Mouse (Mus musculus): Measurements from ENCODE around the gene Filip1l. TPM values are rescaled to one million over a fixed set of nuclear protein-coding genes. Genes with fewer than 3 reads are reported as not detected.
"Not testable (repeated sequence)": the region's sequence is repeated elsewhere in the genome, so short reads cannot be mapped to it uniquely, and the experiment has no call there.

Gene Filip1l
- polyA plus RNA-seq, 1 experiment = 15.1 TPM

DNA sequence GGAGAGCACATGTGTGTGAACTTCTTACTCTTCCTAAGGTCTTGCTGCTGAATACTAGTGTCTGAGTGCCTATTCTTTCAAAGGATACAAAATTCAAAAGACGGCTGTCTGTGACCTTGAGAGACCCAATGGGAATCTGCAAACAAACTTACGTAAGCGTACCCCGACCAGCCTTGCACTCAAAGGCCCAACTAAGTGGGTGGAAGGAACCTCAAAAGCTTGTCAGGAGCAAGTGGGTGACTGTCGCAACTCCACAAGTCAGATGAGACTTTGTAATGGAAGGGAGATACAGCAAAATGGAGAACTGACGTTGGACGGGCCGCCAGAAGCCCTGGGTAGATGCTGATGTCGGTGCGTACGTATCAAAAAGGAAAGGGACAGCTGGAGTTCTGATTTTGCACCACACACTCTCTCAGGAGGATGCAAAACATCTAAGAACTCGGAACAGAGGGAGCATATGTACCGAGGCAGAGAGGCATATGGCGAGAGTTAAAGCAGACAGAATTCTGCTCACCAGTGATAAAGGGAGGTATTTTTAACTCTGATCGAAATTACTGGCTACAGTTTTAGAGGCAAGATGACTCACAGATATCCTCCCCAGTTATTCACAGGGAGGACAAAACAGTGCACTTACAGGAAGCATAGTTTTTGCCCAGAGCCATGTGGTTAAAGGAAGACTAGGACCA, 36.8 kb downstream of the Filip1l start:
- Histone ChIP-seq H3K4me1 (ENCODE audit: control insufficient read depth, insufficient read depth, low read length) (no peaks in the 10 kb centered on the region), H3K4me3 (replicated peaks; ENCODE audit: extremely low read depth, low read depth, low read length) (no peak overlapping the region)
- WGBS = 84% methylated on average over 15 of the region's 15 CpGs
- DNase-seq = no peak
- TF ChIP-seq CTCF (IDR thresholded peaks at IDR 0.05; ENCODE audit: insufficient read depth, low read length) (no peak), POLR2A (IDR thresholded peaks at IDR 0.05; ENCODE audit: borderline replicate concordance, extremely low read depth, low read depth, low read length) (no peak)

DNA sequence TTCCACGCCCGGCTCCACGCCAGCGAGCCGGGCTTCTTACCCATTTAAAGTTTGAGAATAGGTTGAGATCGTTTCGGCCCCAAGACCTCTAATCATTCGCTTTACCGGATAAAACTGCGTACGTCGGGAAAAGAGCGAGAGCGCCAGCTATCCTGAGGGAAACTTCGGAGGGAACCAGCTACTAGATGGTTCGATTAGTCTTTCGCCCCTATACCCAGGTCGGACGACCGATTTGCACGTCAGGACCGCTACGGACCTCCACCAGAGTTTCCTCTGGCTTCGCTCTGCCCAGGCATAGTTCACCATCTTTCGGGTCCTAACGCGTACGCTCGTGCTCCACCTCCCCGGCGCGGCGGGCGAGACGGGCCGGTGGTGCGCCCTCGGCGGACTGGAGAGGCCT, 38.3 kb downstream of the Filip1l start:
- 31% methylated on average over 27 of the region's 39 CpGs for WGBS
- DNase-seq; H3K4me1 ChIP-seq (ENCODE audit: control insufficient read depth, insufficient read depth, low read length); H3K4me3 ChIP-seq (replicated peaks; ENCODE audit: extremely low read depth, low read depth, low read length): not testable (repeated sequence)

DNA sequence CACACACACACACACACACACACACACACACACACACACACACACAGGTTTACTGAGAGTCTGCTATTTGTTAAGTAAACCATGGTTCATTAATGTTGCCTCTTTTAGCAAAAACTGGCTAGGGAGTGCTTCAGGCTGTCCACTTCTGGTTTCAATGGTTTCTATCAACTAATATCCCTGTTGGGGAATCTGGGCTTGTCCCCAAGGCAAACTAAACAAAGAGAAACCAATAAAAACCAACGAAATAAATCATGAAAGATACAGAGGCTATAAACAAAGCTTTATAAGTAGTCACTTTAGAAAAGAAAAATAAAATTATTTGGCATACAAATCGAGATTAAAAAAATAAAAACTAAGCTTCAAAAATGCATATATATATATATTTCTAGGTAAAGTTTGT, 39.6 kb downstream of the Filip1l start:
- DNase-seq = no peak
- Histone ChIP-seq H3K4me1 (ENCODE audit: control insufficient read depth, insufficient read depth, low read length) (no peaks in the 10 kb centered on the region), H3K4me3 (replicated peaks; ENCODE audit: extremely low read depth, low read depth, low read length) (no peak overlapping the region)
- no peak for TF ChIP-seq POLR2A (IDR thresholded peaks at IDR 0.05; ENCODE audit: borderline replicate concordance, extremely low read depth, low read depth, low read length)
- no peak for TF ChIP-seq CTCF (IDR thresholded peaks at IDR 0.05; ENCODE audit: insufficient read depth, low read length)
- 52% methylated on average over 2 of the region's 2 CpGs for WGBS

DNA sequence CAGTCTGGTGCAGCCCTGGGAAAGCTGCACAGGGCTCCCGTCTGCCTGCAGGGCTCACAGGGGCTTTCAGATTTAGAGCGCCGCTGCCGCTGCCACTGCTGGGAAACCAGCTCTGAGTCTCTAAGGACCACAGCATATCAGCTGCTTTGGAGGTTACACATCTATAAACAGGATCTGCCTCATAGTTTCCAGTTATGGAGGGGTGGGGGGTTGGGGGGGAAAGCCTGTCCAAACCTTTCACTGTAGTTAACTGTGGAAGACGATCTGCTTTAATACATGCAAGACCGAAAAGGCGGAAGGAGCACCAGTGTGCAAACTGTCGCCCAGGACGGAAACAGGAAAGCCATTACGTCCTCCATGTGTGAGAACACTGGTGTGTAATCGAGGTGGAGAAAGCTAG, 40.3 kb downstream of the Filip1l start:
- H3K4me1 ChIP-seq (ENCODE audit: control insufficient read depth, insufficient read depth, low read length) = no peaks in the 10 kb centered on the region
- peak overlapping the region; percentile 49 for H3K4me3 ChIP-seq (replicated peaks; ENCODE audit: extremely low read depth, low read depth, low read length)
- DNase-seq = peak; percentile 29
- 28% methylated on average over 11 of the region's 11 CpGs for WGBS
- TF ChIP-seq CTCF (IDR thresholded peaks at IDR 0.05; ENCODE audit: insufficient read depth, low read length) (no peak), POLR2A (IDR thresholded peaks at IDR 0.05; ENCODE audit: borderline replicate concordance, extremely low read depth, low read depth, low read length) (no peak)

DNA sequence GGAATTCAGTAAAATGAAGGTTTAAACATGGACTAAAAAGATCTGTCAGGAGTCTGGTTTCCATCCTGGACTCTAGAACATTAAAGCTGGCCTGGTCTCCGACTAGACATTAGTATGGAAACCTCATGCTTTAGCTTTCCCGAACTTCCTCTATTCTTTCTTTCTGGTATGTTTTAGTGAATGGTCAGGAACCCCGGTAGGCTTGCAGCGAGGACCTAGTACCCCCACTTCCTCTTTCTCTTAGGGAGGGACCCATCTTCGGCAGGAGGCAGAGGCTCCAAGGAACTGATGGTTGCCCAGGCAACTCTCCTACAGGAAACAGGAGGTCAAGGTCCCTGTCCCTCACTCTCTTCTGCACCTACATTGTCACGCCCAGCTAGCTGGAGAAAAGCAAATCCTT, 43.4 kb downstream of the Filip1l start:
- Histone ChIP-seq H3K4me1 (ENCODE audit: control insufficient read depth, insufficient read depth, low read length) (peaks cover under 1% of the 10 kb centered on the region; the same call in 1 of the 2 replicates), H3K4me3 (replicated peaks; ENCODE audit: extremely low read depth, low read depth, low read length) (no peak overlapping the region)
- TF ChIP-seq POLR2A (IDR thresholded peaks at IDR 0.05; ENCODE audit: borderline replicate concordance, extremely low read depth, low read depth, low read length) (no peak), CTCF (IDR thresholded peaks at IDR 0.05; ENCODE audit: insufficient read depth, low read length) (no peak)
- 67% methylated on average over 6 of the region's 6 CpGs for WGBS
- no peak for DNase-seq

DNA sequence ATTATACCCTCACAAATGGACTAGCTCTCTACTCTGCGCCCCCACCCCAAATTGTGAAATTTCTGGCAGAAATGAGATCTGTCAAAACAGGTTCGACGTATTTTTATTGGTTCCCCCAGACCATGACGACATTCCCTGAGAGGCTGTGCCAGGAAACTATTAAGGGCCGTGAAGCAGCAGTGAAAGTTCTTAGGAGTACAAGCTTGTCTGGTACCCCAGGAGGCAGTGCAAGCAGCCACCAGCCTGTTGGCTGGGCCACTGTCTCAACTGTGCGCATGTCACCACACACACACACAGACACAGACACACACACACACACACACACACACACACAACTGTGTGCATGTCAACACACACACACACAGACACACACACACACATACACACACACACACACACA, 45.0 kb downstream of the Filip1l start:
- TF ChIP-seq POLR2A (IDR thresholded peaks at IDR 0.05; ENCODE audit: borderline replicate concordance, extremely low read depth, low read depth, low read length) = no peak
- TF ChIP-seq CTCF (IDR thresholded peaks at IDR 0.05; ENCODE audit: insufficient read depth, low read length) = no peak
- WGBS = 70% methylated on average over 6 of the region's 6 CpGs
- no peak for DNase-seq
- H3K4me3 ChIP-seq (replicated peaks; ENCODE audit: extremely low read depth, low read depth, low read length) = no peak overlapping the region
- H3K4me1 ChIP-seq (ENCODE audit: control insufficient read depth, insufficient read depth, low read length) = peaks cover 8% of the 10 kb centered on the region

DNA sequence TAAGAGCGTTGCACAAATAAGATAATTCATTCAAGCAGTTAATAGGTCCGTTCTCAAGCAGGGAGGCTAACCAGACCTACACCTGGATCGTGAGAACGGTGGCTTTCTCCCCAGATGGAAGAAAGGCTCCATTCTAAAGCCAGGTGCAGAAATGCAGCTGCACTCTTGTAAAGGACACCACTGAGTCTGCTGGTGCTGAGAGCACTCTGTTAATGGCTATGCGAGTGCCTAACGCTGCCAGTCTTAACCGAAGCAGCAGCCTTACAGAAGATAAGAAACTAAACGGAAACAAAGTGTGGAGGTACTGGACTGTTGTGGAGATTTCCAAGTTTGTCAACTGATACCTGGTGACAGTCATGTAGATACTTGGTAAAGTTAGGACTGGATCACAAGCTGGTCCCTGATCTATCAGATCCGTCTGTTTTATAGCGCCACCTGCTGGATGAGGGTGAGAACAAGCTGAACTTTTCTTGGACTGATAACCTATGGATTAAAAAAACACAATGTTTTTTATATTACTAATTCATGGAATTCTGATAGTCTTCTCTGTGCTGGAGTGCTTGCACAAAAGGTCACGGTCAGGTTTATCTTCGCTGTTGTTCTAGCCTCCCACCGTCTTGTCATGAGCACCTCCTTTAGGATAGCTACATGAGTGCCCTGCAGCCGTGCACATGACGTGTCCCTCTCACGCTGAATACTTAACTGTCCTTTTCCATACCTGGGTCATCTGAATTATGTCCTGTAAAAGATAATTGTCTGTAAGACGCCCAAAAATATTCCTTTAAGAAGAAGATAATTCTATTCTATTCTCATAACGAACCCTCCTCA, 45.7 kb downstream of the Filip1l start:
- Histone ChIP-seq H3K4me3 (replicated peaks; ENCODE audit: extremely low read depth, low read depth, low read length) (no peak overlapping the region), H3K4me1 (ENCODE audit: control insufficient read depth, insufficient read depth, low read length) (peaks cover 8% of the 10 kb centered on the region)
- WGBS = 47% methylated on average over 18 of the region's 18 CpGs
- peak; percentile 59 for DNase-seq
- peak; percentile 51 for TF ChIP-seq CTCF (IDR thresholded peaks at IDR 0.05; ENCODE audit: insufficient read depth, low read length)
- TF ChIP-seq POLR2A (IDR thresholded peaks at IDR 0.05; ENCODE audit: borderline replicate concordance, extremely low read depth, low read depth, low read length) = no peak

DNA sequence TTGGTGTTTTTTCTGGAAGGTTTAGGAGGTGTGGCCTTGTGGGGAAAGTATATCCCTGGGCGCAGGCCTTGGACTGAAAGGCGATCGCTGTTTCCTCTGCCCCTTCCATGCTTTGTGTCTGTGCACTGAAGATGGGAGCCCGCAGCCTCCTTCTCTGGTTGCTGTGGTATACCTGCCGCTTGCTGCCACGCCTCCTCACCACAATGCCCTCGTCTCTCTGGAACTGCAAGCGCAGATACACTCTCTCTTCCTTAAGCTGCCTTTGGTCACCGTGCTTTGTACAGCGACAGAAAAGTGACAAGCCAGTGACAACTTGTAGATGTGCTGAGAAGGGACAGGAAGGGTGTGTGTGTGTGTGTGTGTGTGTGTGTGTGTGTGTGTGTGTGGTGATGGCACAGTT, 46.7 kb downstream of the Filip1l start:
- WGBS = 79% methylated on average over 10 of the region's 10 CpGs
- TF ChIP-seq CTCF (IDR thresholded peaks at IDR 0.05; ENCODE audit: insufficient read depth, low read length) (no peak), POLR2A (IDR thresholded peaks at IDR 0.05; ENCODE audit: borderline replicate concordance, extremely low read depth, low read depth, low read length) (no peak)
- no peak for DNase-seq
- Histone ChIP-seq H3K4me1 (ENCODE audit: control insufficient read depth, insufficient read depth, low read length) (peaks cover 8% of the 10 kb centered on the region), H3K4me3 (replicated peaks; ENCODE audit: extremely low read depth, low read depth, low read length) (no peak overlapping the region)

DNA sequence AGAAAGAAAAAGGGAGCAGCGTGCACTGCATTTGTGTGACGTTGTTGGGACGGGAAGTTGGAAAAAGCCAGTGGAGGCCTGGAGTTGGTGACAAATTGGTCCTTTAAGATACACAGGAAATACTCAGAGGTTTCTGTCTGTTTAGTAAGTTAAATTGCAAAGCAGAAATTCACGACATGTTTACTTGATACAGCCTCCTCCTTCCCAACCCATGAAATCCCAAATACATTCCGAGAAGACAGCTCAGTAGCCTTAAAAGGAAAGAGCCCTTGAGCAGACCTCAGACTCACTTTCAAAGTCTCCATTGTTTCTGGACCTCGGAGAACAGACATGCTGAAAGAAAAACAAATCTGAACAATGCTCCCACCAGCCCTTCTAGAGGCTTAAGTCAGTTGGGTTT, 48.8 kb downstream of the Filip1l start:
- DNase-seq = no peak
- 30% methylated on average over 6 of the region's 6 CpGs for WGBS
- H3K4me1 ChIP-seq (ENCODE audit: control insufficient read depth, insufficient read depth, low read length) = peaks cover 8% of the 10 kb centered on the region
- H3K4me3 ChIP-seq (replicated peaks; ENCODE audit: extremely low read depth, low read depth, low read length) = no peak overlapping the region
- TF ChIP-seq POLR2A (IDR thresholded peaks at IDR 0.05; ENCODE audit: borderline replicate concordance, extremely low read depth, low read depth, low read length) = no peak
- no peak for TF ChIP-seq CTCF (IDR thresholded peaks at IDR 0.05; ENCODE audit: insufficient read depth, low read length)

DNA sequence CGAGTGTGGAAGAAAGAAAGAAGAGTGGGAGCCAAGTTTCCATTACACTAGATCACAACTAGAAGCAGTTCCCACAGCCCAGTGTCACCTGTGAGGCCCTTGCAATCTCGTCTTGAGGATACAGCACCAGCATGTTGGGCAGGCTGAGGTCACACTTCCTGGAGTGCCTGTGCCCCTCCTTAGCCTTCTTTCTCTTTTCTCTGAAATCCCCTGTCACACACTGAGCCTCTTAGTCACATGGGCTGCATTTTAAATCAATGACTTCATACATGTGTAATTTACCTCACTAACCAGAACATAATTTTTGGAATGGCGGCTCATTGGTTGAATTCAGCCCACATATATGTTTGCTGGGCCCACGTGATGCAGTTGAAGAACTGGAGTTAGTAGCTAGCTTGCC, 50.0 kb downstream of the Filip1l start:
- no peak for DNase-seq
- no peak overlapping the region for H3K4me3 ChIP-seq (replicated peaks; ENCODE audit: extremely low read depth, low read depth, low read length)
- H3K4me1 ChIP-seq (ENCODE audit: control insufficient read depth, insufficient read depth, low read length) = peaks cover 8% of the 10 kb centered on the region
- TF ChIP-seq POLR2A (IDR thresholded peaks at IDR 0.05; ENCODE audit: borderline replicate concordance, extremely low read depth, low read depth, low read length) = no peak
- no peak for TF ChIP-seq CTCF (IDR thresholded peaks at IDR 0.05; ENCODE audit: insufficient read depth, low read length)
- 70% methylated on average over 4 of the region's 4 CpGs for WGBS

Measured in lung, adult 2 months (tissue).